Comparison of ENCODE assay signal across 8 mouse cellular contexts in genomic region chr15:95757169-95757568, GRCm38 (mm10). TPM values are rescaled to one million over a fixed set of nuclear protein-coding genes. Genes with fewer than 3 reads are reported as not detected.
DNase-seq lines count a peak whose midpoint lies in the region; ATAC-seq and TF ChIP-seq lines count a peak whose summit lies in the region.

No protein-coding gene starts in this region.

- peaks cover 4% of the 10 kb centered on the region; the same call in 1 of the 2 replicates for H3K27me3 ChIP-seq in heart, embryonic 12.5 days (replicated peaks)

- no peak overlapping the region for H3K4me3 ChIP-seq in heart, embryonic 12.5 days
- H3K4me3 ChIP-seq in lung, adult 2 months (replicated peaks; ENCODE audit: extremely low read depth, low read depth, low read length), result no peak overlapping the region

- ATAC-seq in heart, embryonic 12.5 days (ENCODE audit: insufficient number of reproducible peaks, low FRiP score), result no peak

- H3K36me3 ChIP-seq in heart, embryonic 12.5 days, result no peaks in the 10 kb centered on the region

- DNase-seq in heart, adult 11 months, result peak; percentile 98
- peak; percentile 7 to 21 for DNase-seq in adrenal gland, postnatal 36 days
- peak; percentile 59 to 68 for DNase-seq in gastrocnemius, postnatal 36 days
- peak; percentile 93 for DNase-seq in kidney, postnatal 10 days
- peak; percentile 43 for DNase-seq in lung, adult 2 months
- peak; percentile 74 for DNase-seq in skeletal muscle tissue, adult 2 months (ENCODE audit: low read depth, low spot score)
- no peak for DNase-seq in cerebellum, adult 18-20 months

- no peak overlapping the region for H3K27ac ChIP-seq in heart, embryonic 12.5 days (ENCODE audit: poor library complexity, severe bottlenecking)

- H3K4me1 ChIP-seq in heart, embryonic 12.5 days (replicated peaks), result no peaks in the 10 kb centered on the region
- H3K4me1 ChIP-seq in lung, adult 2 months (ENCODE audit: control insufficient read depth, insufficient read depth, low read length), result no peaks in the 10 kb centered on the region

- TF ChIP-seq POLR2A in lung, adult 2 months (IDR thresholded peaks at IDR 0.05; ENCODE audit: borderline replicate concordance, extremely low read depth, low read depth, low read length), result no peak

- intact Hi-C loops in gastrocnemius, postnatal 36 days (cut with DNase I), result no loop called here

- 32% methylated on average over 10 of the region's 10 CpGs for WGBS in heart, embryonic 12.5 days
- WGBS in lung, adult 2 months, result 17% methylated on average over 10 of the region's 10 CpGs

- TF ChIP-seq CTCF in lung, adult 2 months (IDR thresholded peaks at IDR 0.05; ENCODE audit: insufficient read depth, low read length), result no peak

- H3K9ac ChIP-seq in heart, embryonic 12.5 days, result no peak overlapping the region

- H3K4me2 ChIP-seq in heart, embryonic 12.5 days, result no peak overlapping the region

- no peaks in the 10 kb centered on the region for H3K9me3 ChIP-seq in heart, embryonic 12.5 days (replicated peaks)

RNA-seq across cellular contexts. Expression of gene Ano6, which starts 33.5 kb away (rescaled TPM):
- polyA plus RNA-seq in heart, embryonic 12.5 days (2016; fragmentation: Nextera tagmentation; extraction: Ambion mirVana), result 45.7 and 49.5 TPM in 2 replicates
- total RNA-seq in adrenal gland, postnatal 36 days (2021), result 10 to 100 TPM; 68.0 to 73.7 TPM
- 10 to 100 TPM; 36.1 to 37.1 TPM for total RNA-seq in gastrocnemius, postnatal 36 days (2021)
- polyA plus RNA-seq in lung, adult 2 months (2012; rRNA removed), result 47.6 and 63.1 TPM in 2 replicates

Comparison
In these comparisons a context has a peak if more than half of its experiments do, and no peak if none do; other contexts are left out.
1. DNase-seq: peak in heart, adult 11 months (single experiment), adrenal gland, postnatal 36 days (2 of 2), gastrocnemius, postnatal 36 days (2 of 2), kidney, postnatal 10 days (single experiment), lung, adult 2 months (single experiment) and skeletal muscle tissue, adult 2 months (single experiment); none in cerebellum, adult 18-20 months (0 of 2).